Mouse (Mus musculus) hindbrain, embryonic 10.5 days (tissue): ENCODE results near the gene Ccdc78. TPM values are rescaled to one million over a fixed set of nuclear protein-coding genes. Genes with fewer than 3 reads are reported as not detected.
A peak's percentile ranks its signal among the peaks of the same experiment; 100 is the strongest.

Experiments used
- DNase-seq: peaks from one replicate; pipeline ENCODE4 v3.0.0-alpha.2; 2017; ENCODE audit warnings: low spot score
- H3K27ac ChIP-seq: fragments of 300-500 bp; sonication (generic); 2 replicates; pipeline ENCODE4 v1.5.1; 2016; ENCODE audit warnings: mild to moderate bottlenecking, moderate library complexity
- H3K27me3 ChIP-seq: fragments of 300-500 bp; sonication (generic); 2 replicates; pipeline ENCODE4 v1.6.1; 2016; ENCODE audit warnings: mild to moderate bottlenecking; ENCODE audit not compliant: poor library complexity, insufficient read depth, severe bottlenecking
- H3K36me3 ChIP-seq: fragments of 300-500 bp; sonication (generic); 2 replicates; pipeline ENCODE4 v1.6.1; 2016; ENCODE audit warnings: mild to moderate bottlenecking, moderate library complexity
- H3K4me1 ChIP-seq: fragments of 300-500 bp; sonication (generic); replicated peaks from 2 replicates; pipeline ENCODE4 v1.6.1; 2016; ENCODE audit warnings: mild to moderate bottlenecking
- H3K4me3 ChIP-seq: fragments of 300-500 bp; sonication (generic); 2 replicates; pipeline ENCODE4 v1.5.1; 2016; ENCODE audit warnings: mild to moderate bottlenecking, moderate library complexity
- H3K9me3 ChIP-seq: fragments of 300-500 bp; sonication (generic); 2 replicates; pipeline ENCODE4 v1.6.1; 2016; ENCODE audit warnings: mild to moderate bottlenecking, moderate library complexity
- WGBS: fragments of 180-500 bp; shearing (Covaris S2); methylation state at CpG from one replicate; pipeline ENCODE4 v1.1.7; 2016; 5-methylcytosine and 5-hydroxymethylcytosine counted together
- polyA plus RNA-seq: library from polyadenylated mRNA; unstranded; fragments of >200 nt; fragmentation: Nextera tagmentation; extraction: Ambion mirVana; gene quantifications from 2 replicates; pipeline ENCODE4 v1.2.1, GENCODE M21; 2016

Ccdc78 gene
- polyA plus RNA-seq, 1 experiment from 2014 or later = 0.95 TPM

GRCm38 (mm10) chr17:25760148-25760547 is 26.2 kb upstream of the Ccdc78 start:
- no peak overlapping the region for H3K4me3 ChIP-seq
- no peaks in the 10 kb centered on the region for H3K9me3 ChIP-seq
- H3K36me3 ChIP-seq = no peaks in the 10 kb centered on the region
- no peak overlapping the region for H3K27ac ChIP-seq
- WGBS = 83% methylated on average over 8 of the region's 8 CpGs
- peaks cover 29% of the 10 kb centered on the region for H3K4me1 ChIP-seq
- no peak for DNase-seq
- H3K27me3 ChIP-seq = peaks cover 25% of the 10 kb centered on the region

- H3K36me3 ChIP-seq = no peaks in the 10 kb centered on the region
- H3K27ac ChIP-seq = no peak overlapping the region
- H3K27me3 ChIP-seq = peaks cover 32% of the 10 kb centered on the region
- H3K4me1 ChIP-seq = peaks cover 16% of the 10 kb centered on the region
- 34% methylated on average over 4 of the region's 4 CpGs for WGBS
- H3K9me3 ChIP-seq = no peaks in the 10 kb centered on the region
- peak; percentile 50 for DNase-seq
- no peak overlapping the region for H3K4me3 ChIP-seq
These were observed 24.8 kb upstream of the Ccdc78 start for GRCm38 (mm10) chr17:25761561-25761970.

- Histone ChIP-seq H3K9me3 (no peaks in the 10 kb centered on the region), H3K27ac (no peak overlapping the region), H3K4me3 (no peak overlapping the region), H3K27me3 (peaks cover 34% of the 10 kb centered on the region), H3K36me3 (no peaks in the 10 kb centered on the region), H3K4me1 (peaks cover 16% of the 10 kb centered on the region)
- WGBS = 33% methylated on average over 3 of the region's 3 CpGs
- no peak for DNase-seq
These were observed 23.8 kb upstream of the Ccdc78 start for GRCm38 (mm10) chr17:25762591-25762990.

- H3K4me1 ChIP-seq = peaks cover 16% of the 10 kb centered on the region
- 63% methylated on average over 5 of the region's 5 CpGs for WGBS
- H3K36me3 ChIP-seq = no peaks in the 10 kb centered on the region
- no peak overlapping the region for H3K4me3 ChIP-seq
- DNase-seq = peak; percentile 60
- no peaks in the 10 kb centered on the region for H3K9me3 ChIP-seq
- H3K27ac ChIP-seq = no peak overlapping the region
- peaks cover 38% of the 10 kb centered on the region for H3K27me3 ChIP-seq
These were observed 20.5 kb upstream of the Ccdc78 start for GRCm38 (mm10) chr17:25765886-25766285.

GRCm38 (mm10) chr17:25769331-25769730 is 17.0 kb upstream of the Ccdc78 start:
- no peaks in the 10 kb centered on the region for H3K9me3 ChIP-seq
- H3K27ac ChIP-seq = no peak overlapping the region
- peaks cover 33% of the 10 kb centered on the region; the same call in 1 of the 2 replicates for H3K27me3 ChIP-seq
- 62% methylated on average over 9 of the region's 9 CpGs for WGBS
- H3K36me3 ChIP-seq = no peaks in the 10 kb centered on the region
- H3K4me3 ChIP-seq = no peak overlapping the region
- peaks cover 10% of the 10 kb centered on the region for H3K4me1 ChIP-seq
- DNase-seq = no peak

GRCm38 (mm10) chr17:25773549-25774120 is 12.7 kb upstream of the Ccdc78 start, which contains the start of gene Narfl:
TSS of gene Narfl (plus strand) at chr17:25773776.
- Histone ChIP-seq H3K9me3 (no peaks in the 10 kb centered on the region), H3K27me3 (peaks cover 11% of the 10 kb centered on the region; the same call in 1 of the 2 replicates), H3K4me3 (peak within 1 kb of the TSS; percentile 68), H3K27ac (peak within 1 kb of the TSS; percentile 83), H3K36me3 (peaks cover 10% of the 10 kb centered on the region), H3K4me1 (peaks cover 25% of the 10 kb centered on the region)
- DNase-seq = peak; percentile 99
- WGBS = under 1% methylated on average over 37 of the region's 37 CpGs

- H3K4me3 ChIP-seq = peak overlapping the region; percentile 68; the same call in 1 of the 2 replicates
- H3K4me1 ChIP-seq = peaks cover 25% of the 10 kb centered on the region
- peaks cover 20% of the 10 kb centered on the region for H3K36me3 ChIP-seq
- no peak overlapping the region for H3K27ac ChIP-seq
- no peaks in the 10 kb centered on the region for H3K27me3 ChIP-seq
- no peak for DNase-seq
- H3K9me3 ChIP-seq = no peaks in the 10 kb centered on the region
- 84% methylated on average over 10 of the region's 10 CpGs for WGBS
These were observed 10.9 kb upstream of the Ccdc78 start for GRCm38 (mm10) chr17:25775318-25776062.

- Histone ChIP-seq H3K4me1 (peaks cover 32% of the 10 kb centered on the region), H3K4me3 (no peak overlapping the region), H3K36me3 (peaks cover 45% of the 10 kb centered on the region), H3K27me3 (no peaks in the 10 kb centered on the region), H3K27ac (no peak overlapping the region), H3K9me3 (no peaks in the 10 kb centered on the region)
- no peak for DNase-seq
- 91% methylated on average over 5 of the region's 5 CpGs for WGBS
These were observed 8.4 kb upstream of the Ccdc78 start for GRCm38 (mm10) chr17:25777948-25778347.

GRCm38 (mm10) chr17:25781339-25781738 is 5.0 kb upstream of the Ccdc78 start:
- WGBS = 88% methylated on average over 6 of the region's 6 CpGs
- Histone ChIP-seq H3K4me1 (peaks cover 37% of the 10 kb centered on the region), H3K27ac (no peak overlapping the region), H3K36me3 (peaks cover 60% of the 10 kb centered on the region), H3K9me3 (no peaks in the 10 kb centered on the region), H3K4me3 (no peak overlapping the region), H3K27me3 (no peaks in the 10 kb centered on the region)
- DNase-seq = no peak

- WGBS = 87% methylated on average over 7 of the region's 7 CpGs
- Histone ChIP-seq H3K9me3 (no peaks in the 10 kb centered on the region), H3K4me1 (peaks cover 39% of the 10 kb centered on the region), H3K36me3 (peaks cover 66% of the 10 kb centered on the region), H3K27ac (no peak overlapping the region), H3K4me3 (peak overlapping the region; percentile 5; the same call in 1 of the 2 replicates), H3K27me3 (no peaks in the 10 kb centered on the region)
- DNase-seq = no peak
These were observed 3.3 kb upstream of the Ccdc78 start for GRCm38 (mm10) chr17:25783086-25783485.

- peak overlapping the region; percentile 97 for H3K27ac ChIP-seq
- no peaks in the 10 kb centered on the region for H3K9me3 ChIP-seq
- no peaks in the 10 kb centered on the region for H3K27me3 ChIP-seq
- DNase-seq = no peak
- 87% methylated on average over 15 of the region's 15 CpGs for WGBS
- peaks cover 39% of the 10 kb centered on the region for H3K4me1 ChIP-seq
- H3K36me3 ChIP-seq = peaks cover 75% of the 10 kb centered on the region
- H3K4me3 ChIP-seq = peak overlapping the region; percentile 75
These were observed 2.4 kb upstream of the Ccdc78 start for GRCm38 (mm10) chr17:25783861-25784574.

- peak; percentile 98 for DNase-seq
- Histone ChIP-seq H3K4me3 (peak within 1 kb of the TSS; percentile 75), H3K27me3 (no peaks in the 10 kb centered on the region), H3K9me3 (no peaks in the 10 kb centered on the region), H3K27ac (peak within 1 kb of the TSS; percentile 97), H3K36me3 (peaks cover 77% of the 10 kb centered on the region), H3K4me1 (peaks cover 40% of the 10 kb centered on the region)
- under 1% methylated on average over 23 of the region's 23 CpGs for WGBS
These were observed 1.1 kb upstream of the Ccdc78 start, which contains the start of gene Haghl for GRCm38 (mm10) chr17:25785281-25785745. TSS of gene Haghl (minus strand) at chr17:25785673.
